Mouse (Mus musculus): ENCODE measurements around the gene Fbxo3.

GRCm38 (mm10) chr2:103992618-103993332 lies 34.7 kb upstream of the Fbxo3 start:
- no peak for TF ChIP-seq POLR2A (IDR thresholded peaks at IDR 0.05; ENCODE audit: extremely low read depth, insufficient read depth, low read length)
- TF ChIP-seq CTCF (IDR thresholded peaks at IDR 0.05; ENCODE audit: low read depth, low read length): no peak

Measured in liver, adult 2 months (tissue).